Mouse (Mus musculus) megakaryocyte, embryonic 14.5 days (primary cell): Measurements from ENCODE around the gene Foxm1. TPM values are rescaled to one million over a fixed set of nuclear protein-coding genes. Genes with fewer than 3 reads are reported as not detected.
"Not testable (repeated sequence)": the region's sequence is repeated elsewhere in the genome, so short reads cannot be mapped to it uniquely, and the experiment has no call there.

Experiments used
- H3K27me3 ChIP-seq: replicated peaks from 2 replicates; pipeline ENCODE3; 2012; ENCODE audit warnings: inconsistent platforms
- H3K36me3 ChIP-seq: replicated peaks from 2 replicates; pipeline ENCODE3; 2012; ENCODE audit warnings: low read length, inconsistent platforms, mixed read lengths
- H3K4me1 ChIP-seq: 2 replicates; pipeline ENCODE4 v1.6.1; 2012; ENCODE audit warnings: inconsistent platforms
- H3K4me3 ChIP-seq: replicated peaks from 2 replicates; pipeline ENCODE3; 2012; ENCODE audit warnings: moderate library complexity, mild to moderate bottlenecking, inconsistent platforms
- H3K9me3 ChIP-seq: 2 replicates; pipeline ENCODE4 v1.6.1; 2012; ENCODE audit warnings: inconsistent platforms
- FLI1 ChIP-seq: IDR thresholded peaks from 2 replicates; pipeline ENCODE4 v1.6.1; 2012; ENCODE audit warnings: low read length, inconsistent platforms, mixed read lengths
- GATA1 ChIP-seq: IDR thresholded peaks from 3 replicates; pipeline ENCODE4 v1.6.1; 2012; ENCODE audit warnings: mixed read lengths, low read length, inconsistent platforms, borderline replicate concordance
- polyA plus RNA-seq: library from polyadenylated mRNA; stranded (reverse); fragments of >175 nt; gene quantifications from 2 replicates; pipeline ENCODE4 v1.2.3, GENCODE M21; 2012; ENCODE audit warnings: low replicate concordance; ENCODE audit not compliant: insufficient read depth

Gene Foxm1
- polyA plus RNA-seq, 1 experiment, result 14.7 TPM

DNA sequence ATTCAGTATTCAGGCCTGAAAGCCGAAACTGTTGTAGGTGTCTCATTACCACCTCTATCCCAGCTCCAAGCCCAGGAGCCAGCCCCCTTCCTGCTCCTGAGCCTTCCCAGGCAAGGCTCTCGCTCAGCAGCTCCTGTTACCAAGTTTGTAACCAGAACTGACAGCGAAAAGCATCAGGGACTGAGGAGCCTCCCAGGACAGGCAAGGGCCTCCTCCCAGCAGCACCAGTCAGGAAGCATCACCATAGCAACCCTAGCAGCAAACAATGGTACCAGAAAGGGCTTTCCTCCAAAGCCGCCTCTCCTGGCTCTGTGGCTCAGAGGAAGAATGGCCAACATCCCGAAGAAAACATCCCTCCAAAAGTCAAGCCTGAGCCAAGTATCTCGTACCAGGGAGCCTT, 12.4 kb downstream of the Foxm1 start, which contains the start of the genes Tex52 and Gm44596:
TSS of gene Tex52 (plus strand) at position 265 of the 400 bp plus-strand sequence.
TSS of gene Gm44596 (plus strand) at position 312 of the 400 bp plus-strand sequence.
- TF ChIP-seq FLI1, result no peak
- no peak for TF ChIP-seq GATA1
- Histone ChIP-seq H3K27me3 (peaks cover 5% of the 10 kb centered on the region), H3K4me3 (no peak within 1 kb of the TSS), H3K36me3 (peaks cover 59% of the 10 kb centered on the region), H3K4me1 (peaks cover 13% of the 10 kb centered on the region), H3K9me3 (no peaks in the 10 kb centered on the region)

DNA sequence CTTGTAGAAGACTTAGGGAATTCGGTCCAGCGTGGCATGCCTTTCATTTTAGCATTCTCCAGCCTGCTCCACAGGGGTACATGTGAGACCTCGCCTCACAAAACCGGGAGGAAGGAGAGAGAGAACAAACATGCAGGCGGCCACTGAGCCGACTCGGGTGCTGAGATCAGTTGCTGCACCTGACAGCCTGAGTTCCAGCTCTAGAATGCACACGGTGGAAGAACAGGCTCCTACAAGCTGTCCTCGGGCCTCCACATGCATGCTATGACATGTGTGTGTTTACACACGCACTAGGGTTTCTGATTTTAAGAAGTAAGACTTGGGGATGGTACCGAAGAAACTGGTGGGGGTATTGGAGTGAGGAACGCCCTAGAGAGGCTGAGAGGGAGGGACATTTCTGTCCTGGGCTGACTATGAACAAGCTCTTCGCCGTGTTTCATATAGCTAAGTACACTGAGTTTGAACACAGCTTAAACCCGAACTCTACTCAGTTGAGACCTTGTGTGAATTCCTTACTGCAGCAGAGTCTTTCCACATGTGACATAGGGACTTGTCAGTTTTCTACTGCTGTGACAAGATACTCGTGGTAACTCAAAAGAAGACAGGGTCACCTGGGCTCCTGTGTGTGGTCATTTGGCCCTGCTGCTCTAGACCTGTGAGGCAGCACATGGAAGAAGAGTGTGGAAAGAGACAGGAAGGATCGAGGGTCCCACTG, 13.8 kb downstream of the Foxm1 start:
- H3K9me3 ChIP-seq, result no peaks in the 10 kb centered on the region
- H3K4me1 ChIP-seq, result peaks cover 19% of the 10 kb centered on the region
- peaks cover 7% of the 10 kb centered on the region for H3K27me3 ChIP-seq
- peaks cover 46% of the 10 kb centered on the region for H3K36me3 ChIP-seq
- no peak for TF ChIP-seq GATA1
- no peak for TF ChIP-seq FLI1
- no peak overlapping the region for H3K4me3 ChIP-seq

DNA sequence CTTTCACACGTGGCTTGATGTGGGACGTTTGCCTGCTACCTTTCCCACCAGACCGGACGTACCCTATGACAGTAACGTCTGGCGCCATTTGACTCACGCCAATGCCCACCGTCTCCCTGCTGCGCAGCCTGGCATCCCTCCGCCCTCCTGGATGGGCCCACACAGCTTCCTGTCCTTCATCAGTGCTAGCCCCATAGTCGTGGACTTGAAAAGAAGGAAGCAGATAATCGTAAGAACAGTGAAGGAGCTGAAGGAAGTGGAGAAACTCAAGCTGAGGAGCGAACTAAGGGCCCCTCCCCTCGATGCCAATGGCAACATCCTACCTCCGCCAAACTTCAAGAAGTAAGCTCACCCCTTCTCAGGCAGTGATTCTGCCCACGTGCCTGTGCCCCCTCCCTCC, 16.9 kb downstream of the Foxm1 start:
- peaks cover 14% of the 10 kb centered on the region for H3K4me1 ChIP-seq
- no peaks in the 10 kb centered on the region for H3K9me3 ChIP-seq
- peaks cover 25% of the 10 kb centered on the region for H3K27me3 ChIP-seq
- peaks cover 15% of the 10 kb centered on the region for H3K36me3 ChIP-seq
- TF ChIP-seq FLI1 (no peak), GATA1 (no peak)
- no peak overlapping the region for H3K4me3 ChIP-seq

DNA sequence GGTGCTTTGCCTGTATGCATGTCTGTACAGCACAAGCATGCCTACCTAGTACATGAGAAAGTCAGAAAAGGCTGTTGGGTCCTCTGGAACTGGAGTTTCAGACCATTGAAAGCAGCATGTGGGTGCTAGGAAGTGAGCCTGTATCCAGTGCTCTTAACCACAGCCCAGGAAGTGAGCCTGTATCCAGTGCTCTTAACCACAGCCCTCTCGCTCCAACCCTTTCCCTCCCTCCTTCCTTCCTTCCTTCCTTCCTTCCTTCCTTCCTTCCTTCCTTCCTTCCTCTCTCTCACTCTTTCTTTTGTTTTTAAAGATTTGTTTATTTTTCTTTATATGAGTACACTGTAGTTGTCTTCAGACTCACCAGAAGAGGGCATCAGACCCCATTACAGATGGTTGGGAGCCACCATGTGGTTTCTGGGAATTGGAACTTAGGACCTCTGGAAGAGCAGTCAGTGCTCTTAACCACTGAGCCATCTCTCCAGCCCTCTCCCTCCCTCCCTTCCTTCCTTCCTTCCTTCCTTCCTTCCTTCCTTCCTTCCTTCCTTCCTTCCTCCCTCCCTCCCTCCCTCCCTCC, 17.9 kb downstream of the Foxm1 start:
- H3K27me3 ChIP-seq, result peaks cover 32% of the 10 kb centered on the region
- not testable (repeated sequence) for H3K4me3 ChIP-seq

DNA sequence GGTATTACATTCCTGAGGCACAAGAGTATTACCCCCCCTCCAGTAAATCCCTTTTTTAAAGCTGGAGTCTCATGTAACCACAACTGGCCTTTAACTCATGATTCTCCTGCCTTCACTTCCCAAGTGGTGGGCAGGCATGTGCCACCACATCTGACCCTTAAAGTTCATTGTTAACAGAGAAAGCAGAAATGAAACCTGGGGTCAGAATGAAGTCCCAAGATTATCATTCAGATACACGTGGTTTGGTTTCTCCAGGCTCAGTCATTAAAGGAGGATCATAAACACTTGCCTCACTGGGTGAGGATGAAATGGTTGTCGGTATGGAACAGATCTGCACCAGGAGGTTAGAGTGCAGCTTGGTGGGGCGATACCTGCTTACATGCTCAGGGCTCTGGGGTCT, 18.5 kb downstream of the Foxm1 start:
- H3K9me3 ChIP-seq, result no peaks in the 10 kb centered on the region
- TF ChIP-seq GATA1 (no peak), FLI1 (no peak)
- H3K4me1 ChIP-seq, result peaks cover 14% of the 10 kb centered on the region
- no peak overlapping the region for H3K4me3 ChIP-seq
- H3K36me3 ChIP-seq, result peaks cover 6% of the 10 kb centered on the region
- peaks cover 36% of the 10 kb centered on the region for H3K27me3 ChIP-seq

More for the DNA sequence above, 17.9 kb downstream of the Foxm1 start:
- H3K36me3 ChIP-seq, H3K9me3 ChIP-seq: not testable (repeated sequence)
- peaks cover 14% of the 10 kb centered on the region for H3K4me1 ChIP-seq

DNA sequence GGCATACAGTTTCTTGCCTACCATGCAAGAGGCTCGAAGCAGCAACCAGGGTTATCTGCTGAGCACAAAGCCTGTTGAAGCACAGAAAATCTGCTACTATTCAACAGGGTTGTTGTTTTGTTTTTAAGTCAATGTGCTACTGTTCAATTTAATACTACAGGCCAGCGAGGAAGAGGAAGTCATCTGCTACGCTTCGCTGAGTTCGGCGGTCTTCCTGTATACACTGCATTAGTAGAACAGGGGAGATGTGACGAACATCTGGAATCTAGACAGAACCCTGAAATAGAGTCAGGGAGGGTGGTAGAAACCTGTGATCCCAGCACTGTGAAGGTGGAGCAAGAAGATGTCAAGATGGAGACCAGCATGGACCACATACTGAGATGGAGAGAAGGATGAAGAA, 21.0 kb downstream of the Foxm1 start:
- H3K9me3 ChIP-seq, result no peaks in the 10 kb centered on the region
- H3K4me1 ChIP-seq, result peaks cover 14% of the 10 kb centered on the region
- peaks cover 42% of the 10 kb centered on the region for H3K27me3 ChIP-seq
- no peaks in the 10 kb centered on the region for H3K36me3 ChIP-seq
- TF ChIP-seq FLI1, result no peak
- no peak for TF ChIP-seq GATA1
- H3K4me3 ChIP-seq, result no peak overlapping the region

DNA sequence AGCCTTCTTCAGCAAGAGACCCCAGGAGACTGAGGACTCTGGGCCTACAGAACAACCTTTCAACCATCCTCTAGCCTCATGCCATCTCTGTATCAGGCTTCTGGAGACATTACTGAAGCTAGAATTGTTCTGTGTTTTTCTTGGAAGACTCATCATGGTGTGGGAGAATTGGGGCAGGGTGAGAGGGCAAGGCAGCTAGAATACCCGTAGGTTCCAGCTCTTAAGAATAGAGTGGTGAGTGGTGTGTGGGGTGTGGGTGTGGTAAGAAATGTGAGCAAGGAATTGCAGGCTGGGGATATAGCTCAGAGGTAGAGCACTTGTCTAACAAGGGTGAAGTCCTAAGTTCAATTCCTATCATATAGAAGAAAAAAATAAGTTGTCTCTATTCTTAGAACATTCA, 22.3 kb downstream of the Foxm1 start:
- H3K4me3 ChIP-seq, result no peak overlapping the region
- peaks cover 7% of the 10 kb centered on the region for H3K4me1 ChIP-seq
- no peaks in the 10 kb centered on the region for H3K9me3 ChIP-seq
- no peaks in the 10 kb centered on the region for H3K36me3 ChIP-seq
- no peak for TF ChIP-seq GATA1
- no peak for TF ChIP-seq FLI1
- peaks cover 44% of the 10 kb centered on the region for H3K27me3 ChIP-seq

DNA sequence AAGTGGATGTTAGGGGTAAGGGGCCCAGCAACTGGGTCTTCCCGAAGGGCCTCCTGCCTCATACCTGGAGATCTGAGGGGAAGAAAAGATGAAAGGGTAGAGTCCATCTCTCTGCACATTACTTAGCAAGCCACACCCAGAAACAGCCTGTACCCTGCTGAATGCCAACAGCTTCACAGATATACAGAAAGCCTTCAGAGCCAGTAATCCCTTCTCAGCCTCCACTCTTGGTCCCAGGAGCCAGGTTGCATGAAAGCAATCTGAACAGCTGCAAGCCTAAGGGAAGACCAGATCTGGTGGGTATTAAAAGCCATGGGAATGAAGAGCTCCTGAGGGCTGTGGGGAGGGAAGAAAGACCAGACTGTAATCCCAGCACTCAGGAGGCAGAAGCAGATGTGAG, 26.4 kb downstream of the Foxm1 start:
- TF ChIP-seq GATA1, result no peak
- TF ChIP-seq FLI1, result no peak
- no peaks in the 10 kb centered on the region for H3K9me3 ChIP-seq
- H3K27me3 ChIP-seq, result peaks cover 32% of the 10 kb centered on the region
- H3K4me3 ChIP-seq, result no peak overlapping the region
- H3K36me3 ChIP-seq, result no peaks in the 10 kb centered on the region
- no peaks in the 10 kb centered on the region for H3K4me1 ChIP-seq

DNA sequence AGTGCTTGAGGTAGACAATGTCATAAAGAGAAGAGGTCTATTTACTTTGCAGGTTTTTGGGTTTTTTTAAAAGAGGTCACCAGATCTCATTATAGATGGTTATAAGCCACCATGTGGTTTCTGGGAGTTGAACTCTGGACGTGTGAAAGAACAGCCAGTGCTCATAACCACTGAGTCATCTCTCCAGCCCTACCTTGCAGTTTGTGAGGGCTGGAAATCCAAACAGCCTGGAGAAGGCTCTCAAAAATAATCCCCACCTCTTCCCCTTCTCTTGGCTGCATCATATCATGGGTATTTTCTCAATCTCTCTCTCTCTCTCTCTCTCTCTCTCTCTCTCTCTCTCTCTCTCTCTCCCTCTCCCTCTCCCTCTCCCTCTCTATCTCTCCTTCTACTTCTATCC, 27.9 kb downstream of the Foxm1 start:
- Histone ChIP-seq H3K27me3 (peaks cover 28% of the 10 kb centered on the region), H3K36me3 (no peaks in the 10 kb centered on the region), H3K4me1 (no peaks in the 10 kb centered on the region), H3K4me3 (no peak overlapping the region), H3K9me3 (no peaks in the 10 kb centered on the region)
- no peak for TF ChIP-seq GATA1
- TF ChIP-seq FLI1, result no peak

DNA sequence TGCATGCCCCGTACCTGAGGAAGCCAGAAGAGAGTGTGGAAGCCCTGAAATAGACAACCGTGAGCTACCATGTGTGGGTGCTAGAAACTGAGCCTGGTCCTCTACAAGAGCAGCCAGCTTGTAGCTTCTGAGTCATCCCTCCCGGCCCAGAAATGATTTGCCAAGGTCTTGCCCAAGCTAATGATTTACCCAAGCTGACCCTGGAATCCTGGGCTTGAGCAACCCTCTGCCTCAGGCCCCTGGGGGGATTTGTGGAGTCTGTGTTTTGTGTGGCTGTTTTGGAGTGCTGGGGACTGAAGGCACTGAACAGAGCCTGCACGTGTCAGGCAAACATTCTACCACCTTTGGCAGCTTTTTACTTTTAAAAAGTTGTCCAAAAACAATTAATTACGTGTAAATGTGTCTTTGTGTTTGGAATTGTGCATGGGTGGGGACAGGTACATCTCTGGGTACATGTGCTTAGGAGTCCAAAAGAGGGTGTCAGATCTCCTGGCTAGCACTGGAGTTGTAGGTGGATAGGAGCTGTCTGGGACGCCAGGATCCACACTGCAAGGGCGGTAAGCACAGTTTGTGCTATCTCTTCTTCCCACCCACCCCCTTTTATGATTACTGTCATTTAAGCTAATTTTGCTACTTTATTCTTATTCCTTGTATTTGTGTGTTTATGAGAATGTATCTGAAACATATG, 35.0 kb downstream of the Foxm1 start:
- H3K4me3 ChIP-seq, result no peak overlapping the region
- H3K27me3 ChIP-seq, result peaks cover 42% of the 10 kb centered on the region
- H3K9me3 ChIP-seq, result no peaks in the 10 kb centered on the region
- no peak for TF ChIP-seq GATA1
- TF ChIP-seq FLI1, result no peak
- no peaks in the 10 kb centered on the region for H3K4me1 ChIP-seq
- H3K36me3 ChIP-seq, result no peaks in the 10 kb centered on the region
